ENCODE assay signal across 13 mouse cellular contexts in the genomic region with DNA sequence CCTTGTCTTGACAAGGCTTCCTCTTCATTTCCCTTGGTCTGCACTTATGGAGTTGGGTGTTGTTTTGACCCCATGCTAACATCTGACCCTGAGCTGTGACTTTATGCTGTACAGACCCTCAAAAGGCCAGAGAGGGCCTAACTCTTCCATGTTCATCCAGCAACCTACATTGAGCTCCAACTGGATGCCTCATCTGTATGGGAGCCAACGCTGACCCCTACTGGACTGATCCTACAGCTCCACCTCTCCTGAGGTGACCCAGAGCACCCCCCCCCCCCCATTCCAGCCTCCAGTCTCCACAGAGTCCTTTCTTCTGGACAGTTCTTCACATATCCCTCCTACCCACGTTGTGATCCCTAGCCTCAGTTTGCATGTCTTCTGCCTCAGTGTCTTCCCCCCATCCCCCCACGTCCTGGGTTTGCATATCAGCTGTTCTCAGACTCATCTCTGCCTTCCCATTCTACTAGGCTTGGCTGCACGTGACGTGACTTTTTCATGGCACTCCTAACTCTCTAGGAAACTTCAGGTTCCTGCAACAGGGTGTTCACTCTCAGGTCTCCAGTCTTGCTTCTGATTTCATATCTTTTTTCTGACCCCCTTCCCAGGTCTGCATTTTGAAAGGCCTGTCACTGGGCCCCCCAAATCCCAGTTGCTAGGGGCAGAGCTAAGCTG. TPM values are rescaled to one million over a fixed set of nuclear protein-coding genes. Genes with fewer than 3 reads are reported as not detected.
DNase-seq lines count a peak whose midpoint lies in the region; TF ChIP-seq lines count a peak whose summit lies in the region.
"Had no signal": no experiment of that assay in that cellular context is flagged by ENCODE, and none has a peak within 500 bp of the region (broad histone marks: within the 10 kb centered on the region; RNA-seq: fewer than 3 reads in every experiment).

No protein-coding gene starts in this region.

- TF ChIP-seq CTCF in cerebellum, adult 2 months (IDR thresholded peaks at IDR 0.05; ENCODE audit: borderline replicate concordance, insufficient read depth, low read depth, low read length), result peak; percentile 13; the same call in 1 of the 2 replicates
- TF ChIP-seq CTCF in E14TG2a.4 (conservative IDR thresholded peaks at IDR 0.05; ENCODE audit: low read length), result 0 out of 2 replicates have a peak, but pooled peaks have one; percentile 20

- no peak overlapping the region for H3K4me3 ChIP-seq in cerebellum, adult 2 months (replicated peaks; ENCODE audit: insufficient read depth, low read depth, low read length)
- H3K4me3 ChIP-seq in E14TG2a.4 (replicated peaks; ENCODE audit: low read length), result no peak overlapping the region
- H3K4me3 ChIP-seq: forebrain, embryonic 13.5 days had no signal

- H3K27me3 ChIP-seq in cerebellum, adult 2 months (ENCODE audit: control insufficient read depth, insufficient read depth, low read length), result no peaks in the 10 kb centered on the region
- peaks cover 73% of the 10 kb centered on the region for H3K27me3 ChIP-seq in E14TG2a.4 (ENCODE audit: insufficient read depth, low read length)

- H3K36me3 ChIP-seq in E14TG2a.4 (ENCODE audit: insufficient read depth, low read length), result no peaks in the 10 kb centered on the region

- no peak for DNase-seq in cerebellum, adult 2 months
- DNase-seq in cerebellum, postnatal 36 days, result no peak
- peak; percentile 44 for DNase-seq in left cerebral cortex, postnatal 4 days
- DNase-seq in left cerebral cortex, postnatal 10 days (ENCODE audit: extremely low spot score in 1 of 2, low spot score in 2 of 2), result no peak
- peak; percentile 29 for DNase-seq in embryo, embryonic 9.5 days (ENCODE audit: extremely low spot score)
- no peak for DNase-seq in layer of hippocampus, adult 9-11 months
- no peak for DNase-seq in right cerebral cortex, postnatal 36 days (ENCODE audit: low spot score in 2 of 2)
- DNase-seq: cerebellum, adult 11-12 months; heart, postnatal 10 days had no signal

- no peak for TF ChIP-seq POLR2A in cerebellum, adult 2 months (IDR thresholded peaks at IDR 0.05; ENCODE audit: borderline replicate concordance, insufficient read depth, low read length)

- intact Hi-C loops in left cerebral cortex, postnatal 4 days (cut with DNase I), result no loop called here
- intact Hi-C loops in left cerebral cortex, postnatal 10 days (cut with DNase I), result loop anchor here (10.0 kb wide), 1 partner anchor 145 kb away; no protein-coding TSS in a partner anchor

- H3K4me1 ChIP-seq in cerebellum, adult 2 months (ENCODE audit: control insufficient read depth, insufficient read depth, low read length), result no peaks in the 10 kb centered on the region
- peaks cover 32% of the 10 kb centered on the region; the same call in 1 of the 2 replicates for H3K4me1 ChIP-seq in E14TG2a.4 (replicated peaks; ENCODE audit: low read depth, low read length)

- no peaks in the 10 kb centered on the region for H3K9me3 ChIP-seq in E14TG2a.4 (ENCODE audit: low read length)
- H3K9me3 ChIP-seq: forebrain, embryonic 13.5 days had no signal

- no peak overlapping the region for H3K27ac ChIP-seq in cerebellum, adult 2 months (ENCODE audit: insufficient read depth, low read length)
- H3K27ac ChIP-seq: forebrain, embryonic 13.5 days had no signal

- 72% methylated on average over 5 of the region's 5 CpGs for WGBS in cerebellum, adult 2 months

RNA-seq across cellular contexts. Expression of a gene that starts 18.6 kb away (rescaled TPM):
- polyA plus RNA-seq in cerebellum, adult 2 months (2012; rRNA removed), result not detected in 2 replicates
- total RNA-seq in left cerebral cortex, postnatal 4 days (2021), result not detected
- total RNA-seq in left cerebral cortex, postnatal 10 days (2021), result not detected
- total RNA-seq: heart, postnatal 10 days; megakaryocyte progenitor cell, adult 5-6 weeks had no signal
- polyA plus RNA-seq: forebrain, embryonic 13.5 days; stomach, embryonic 16.5 days had no signal

RNA-seq across cellular contexts. Expression of a gene that starts 32.4 kb away (rescaled TPM):
- polyA plus RNA-seq in cerebellum, adult 2 months (2012; rRNA removed), result 12.5 and 12.9 TPM in 2 replicates
- 10 to 100 TPM; 11.2 to 11.6 TPM for total RNA-seq in left cerebral cortex, postnatal 4 days (2021)
- total RNA-seq in left cerebral cortex, postnatal 10 days (2021), result 1 to 10 TPM; 9.1 to 9.3 TPM

RNA-seq across cellular contexts. Expression of a gene that starts 34.4 kb away (rescaled TPM):
- polyA plus RNA-seq in cerebellum, adult 2 months (2012; rRNA removed), result not detected in 2 replicates
- total RNA-seq in left cerebral cortex, postnatal 4 days (2021), result not detected
- not detected for total RNA-seq in left cerebral cortex, postnatal 10 days (2021)
- total RNA-seq: heart, postnatal 10 days; megakaryocyte progenitor cell, adult 5-6 weeks had no signal
- polyA plus RNA-seq: forebrain, embryonic 13.5 days; stomach, embryonic 16.5 days had no signal

RNA-seq across cellular contexts. Expression of a gene that starts 37.7 kb away (rescaled TPM):
- 0.43 and 0.51 TPM in 2 replicates for polyA plus RNA-seq in cerebellum, adult 2 months (2012; rRNA removed)
- total RNA-seq in left cerebral cortex, postnatal 4 days (2021), result 1 to 10 TPM in 1 of 2 experiments, under 1 TPM in 1; 0.87 to 1.1 TPM
- total RNA-seq in left cerebral cortex, postnatal 10 days (2021), result under 1 TPM; 0.39 to 0.56 TPM
- total RNA-seq: megakaryocyte progenitor cell, adult 5-6 weeks had no signal

RNA-seq across cellular contexts. Expression of a gene that starts 47.1 kb away (rescaled TPM):
- polyA plus RNA-seq in cerebellum, adult 2 months (2012; rRNA removed), result 0.08 and 0.10 TPM in 2 replicates
- total RNA-seq in left cerebral cortex, postnatal 4 days (2021), result not detected
- total RNA-seq in left cerebral cortex, postnatal 10 days (2021), result under 1 TPM; 0.14 to 0.28 TPM
- total RNA-seq: heart, postnatal 10 days; megakaryocyte progenitor cell, adult 5-6 weeks had no signal
- polyA plus RNA-seq: forebrain, embryonic 13.5 days; stomach, embryonic 16.5 days had no signal

Comparison
In these comparisons a context has a peak if more than half of its experiments do, and no peak if none do; other contexts are left out.
1. DNase-seq: peak in left cerebral cortex, postnatal 4 days (single experiment) and embryo, embryonic 9.5 days (single experiment); none in cerebellum, adult 2 months (0 of 2), cerebellum, postnatal 36 days (0 of 2), left cerebral cortex, postnatal 10 days (0 of 2), layer of hippocampus, adult 9-11 months (single experiment) and right cerebral cortex, postnatal 36 days (0 of 2).